Mouse (Mus musculus): ENCODE measurements around the gene Ccser1. TPM values are rescaled to one million over a fixed set of nuclear protein-coding genes. Genes with fewer than 3 reads are reported as not detected.
"Not testable (repeated sequence)": the region's sequence is repeated elsewhere in the genome, so short reads cannot be mapped to it uniquely, and the experiment has no call there.

Gene Ccser1
- polyA plus RNA-seq, 1 experiment from 2014 or later, result 6.6 TPM

DNA sequence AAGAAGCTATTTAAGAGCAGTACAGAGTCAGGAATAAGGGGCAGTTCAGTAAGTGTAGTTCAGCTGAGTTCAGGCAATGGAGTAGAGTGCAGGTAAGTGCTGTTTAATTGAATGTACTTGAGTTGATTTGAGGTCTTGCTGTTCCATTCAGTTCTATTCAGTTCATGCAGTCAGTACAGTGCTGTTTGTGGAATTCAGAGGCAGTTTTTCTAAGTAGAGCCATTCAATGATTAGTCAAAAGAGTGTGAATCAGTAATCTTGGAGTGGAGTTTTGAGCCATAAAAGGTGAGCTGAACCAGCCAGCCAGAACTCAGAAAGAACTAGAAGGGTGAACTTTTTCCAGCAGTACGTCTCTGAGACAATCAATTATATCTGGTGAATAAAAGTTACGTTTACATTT is 773.6 kb downstream of the Ccser1 start:
- Histone ChIP-seq H3K27ac (ENCODE audit: low read depth, low read length) (no peak overlapping the region), H3K36me3 (ENCODE audit: control insufficient read depth, insufficient read depth) (no peaks in the 10 kb centered on the region), H3K9me3 (ENCODE audit: control insufficient read depth) (no peaks in the 10 kb centered on the region), H3K4me3 (ENCODE audit: low read depth, low read length) (no peak overlapping the region), H3K27me3 (replicated peaks; ENCODE audit: control insufficient read depth, insufficient read depth, low read length) (no peaks in the 10 kb centered on the region), H3K9ac (ENCODE audit: low read depth, low read length) (no peak overlapping the region), H3K4me2 (replicated peaks; ENCODE audit: low read depth) (no peak overlapping the region), H3K4me1 (replicated peaks; ENCODE audit: control insufficient read depth, insufficient read depth, low read length) (no peaks in the 10 kb centered on the region)
- no peak for ATAC-seq
- TF ChIP-seq CTCF (IDR thresholded peaks at IDR 0.05; ENCODE audit: low read depth), result no peak
- WGBS, result 78% methylated on average over 2 of the region's 2 CpGs

DNA sequence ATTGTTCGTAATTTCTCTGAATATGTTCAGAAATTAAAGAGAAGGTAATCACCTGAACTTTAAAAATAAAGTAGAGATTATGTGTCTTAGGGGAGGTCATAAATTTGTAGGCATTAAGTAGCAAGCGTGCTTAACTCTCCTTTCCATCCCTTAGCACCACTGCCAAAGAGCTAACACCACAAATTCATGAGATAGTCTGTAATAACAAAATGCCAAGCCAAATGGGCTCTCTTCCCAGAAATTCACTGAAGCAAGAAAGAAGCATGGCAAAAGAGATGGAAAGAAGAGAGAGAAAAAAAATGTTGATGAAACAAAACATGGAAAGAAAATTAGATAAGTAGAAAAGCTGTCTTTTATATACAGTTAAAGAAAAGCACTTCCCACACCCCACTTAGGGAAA is 796.8 kb downstream of the Ccser1 start:
- H3K27me3 ChIP-seq (replicated peaks; ENCODE audit: control insufficient read depth, insufficient read depth, low read length), result no peaks in the 10 kb centered on the region
- TF ChIP-seq CTCF (IDR thresholded peaks at IDR 0.05; ENCODE audit: low read depth), result no peak
- no peak overlapping the region for H3K4me3 ChIP-seq (ENCODE audit: low read depth, low read length)
- no peaks in the 10 kb centered on the region for H3K9me3 ChIP-seq (ENCODE audit: control insufficient read depth)
- no peak overlapping the region for H3K4me2 ChIP-seq (replicated peaks; ENCODE audit: low read depth)
- no peak overlapping the region for H3K9ac ChIP-seq (ENCODE audit: low read depth, low read length)
- no peak overlapping the region for H3K27ac ChIP-seq (ENCODE audit: low read depth, low read length)
- no peaks in the 10 kb centered on the region for H3K4me1 ChIP-seq (replicated peaks; ENCODE audit: control insufficient read depth, insufficient read depth, low read length)
- 77% methylated on average over 2 of the region's 2 CpGs for WGBS
- no peak for ATAC-seq
- H3K36me3 ChIP-seq (ENCODE audit: control insufficient read depth, insufficient read depth), result no peaks in the 10 kb centered on the region

DNA sequence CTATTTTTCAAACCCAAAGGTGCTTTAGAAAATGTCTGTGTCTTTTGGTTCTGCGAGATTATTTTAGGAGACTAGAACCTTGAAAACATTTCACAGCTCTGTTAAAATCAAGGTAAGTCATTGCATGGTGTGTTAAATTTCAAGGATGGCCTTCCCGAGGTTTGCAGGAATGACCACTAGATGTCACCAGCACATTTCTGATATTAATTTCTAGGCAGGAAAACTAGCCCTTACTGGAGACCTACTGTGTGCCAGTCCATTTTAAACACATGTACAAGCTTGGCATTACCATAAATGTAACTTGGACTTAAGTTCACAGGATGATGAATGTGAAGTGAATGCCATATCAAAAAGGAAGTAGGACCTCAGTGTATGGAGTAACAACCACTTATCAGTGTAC is 798.3 kb downstream of the Ccser1 start:
- WGBS, result 19% methylated on average over 2 of the region's 2 CpGs

DNA sequence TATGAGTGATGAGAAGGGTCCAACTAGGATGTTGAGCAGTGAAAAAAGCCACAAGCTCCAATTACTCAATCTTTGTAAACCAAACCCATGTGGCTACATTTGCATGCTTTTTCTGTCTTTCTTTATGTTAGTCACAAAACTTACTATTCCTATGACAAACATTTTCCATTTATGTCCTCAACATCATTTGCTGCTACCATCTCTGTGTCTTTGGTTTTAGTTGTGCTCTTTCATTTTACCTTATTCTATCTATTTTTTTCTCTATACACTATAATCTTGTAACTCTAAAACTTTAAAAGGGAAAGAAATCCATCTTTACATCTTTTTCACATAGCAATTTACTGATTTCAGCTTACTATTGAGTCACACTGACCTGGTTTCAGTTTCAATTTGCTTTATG is 834.2 kb downstream of the Ccser1 start:
- no peak for TF ChIP-seq CTCF (IDR thresholded peaks at IDR 0.05; ENCODE audit: low read depth)
- H3K9me3 ChIP-seq (ENCODE audit: control insufficient read depth), result no peaks in the 10 kb centered on the region
- H3K4me1 ChIP-seq (replicated peaks; ENCODE audit: control insufficient read depth, insufficient read depth, low read length), result no peaks in the 10 kb centered on the region
- H3K4me3 ChIP-seq (ENCODE audit: low read depth, low read length), result no peak overlapping the region
- H3K4me2 ChIP-seq (replicated peaks; ENCODE audit: low read depth), result no peak overlapping the region
- ATAC-seq, result no peak
- H3K36me3 ChIP-seq (ENCODE audit: control insufficient read depth, insufficient read depth), result no peaks in the 10 kb centered on the region
- H3K9ac ChIP-seq (ENCODE audit: low read depth, low read length), result no peak overlapping the region
- no peak overlapping the region for H3K27ac ChIP-seq (ENCODE audit: low read depth, low read length)
- no peaks in the 10 kb centered on the region for H3K27me3 ChIP-seq (replicated peaks; ENCODE audit: control insufficient read depth, insufficient read depth, low read length)

More for the DNA sequence above, 798.3 kb downstream of the Ccser1 start:
- H3K27me3 ChIP-seq (replicated peaks; ENCODE audit: control insufficient read depth, insufficient read depth, low read length), result no peaks in the 10 kb centered on the region
- peak; percentile 69 for TF ChIP-seq CTCF (IDR thresholded peaks at IDR 0.05; ENCODE audit: low read depth)
- H3K27ac ChIP-seq (ENCODE audit: low read depth, low read length), result no peak overlapping the region
- no peak overlapping the region for H3K4me2 ChIP-seq (replicated peaks; ENCODE audit: low read depth)
- no peak overlapping the region for H3K4me3 ChIP-seq (ENCODE audit: low read depth, low read length)
- H3K36me3 ChIP-seq (ENCODE audit: control insufficient read depth, insufficient read depth), result no peaks in the 10 kb centered on the region
- no peaks in the 10 kb centered on the region for H3K4me1 ChIP-seq (replicated peaks; ENCODE audit: control insufficient read depth, insufficient read depth, low read length)
- no peak overlapping the region for H3K9ac ChIP-seq (ENCODE audit: low read depth, low read length)
- H3K9me3 ChIP-seq (ENCODE audit: control insufficient read depth), result no peaks in the 10 kb centered on the region
- no peak for ATAC-seq

DNA sequence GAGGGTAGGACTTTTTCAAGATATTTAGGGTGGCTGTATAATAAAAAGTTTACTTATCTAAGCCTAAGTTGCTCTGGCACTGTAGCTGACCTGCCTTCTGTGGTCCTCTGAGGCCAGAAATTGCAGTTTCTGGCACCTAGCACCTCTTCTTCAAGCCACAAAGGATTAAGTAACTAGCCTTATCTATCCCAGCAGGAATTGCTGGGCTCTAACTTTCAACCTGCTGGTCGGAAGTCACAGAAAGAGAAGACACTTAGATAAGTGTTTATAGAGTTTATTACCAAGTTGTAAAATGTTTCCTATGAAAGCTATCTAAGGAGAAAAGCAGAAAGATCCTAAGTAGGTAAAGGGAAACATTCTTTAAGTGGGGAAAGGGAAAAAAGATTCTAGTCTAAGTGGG is 864.3 kb downstream of the Ccser1 start:
- Histone ChIP-seq H3K9me3 (ENCODE audit: control insufficient read depth) (no peaks in the 10 kb centered on the region), H3K27me3 (replicated peaks; ENCODE audit: control insufficient read depth, insufficient read depth, low read length) (no peaks in the 10 kb centered on the region), H3K9ac (ENCODE audit: low read depth, low read length) (no peak overlapping the region), H3K36me3 (ENCODE audit: control insufficient read depth, insufficient read depth) (no peaks in the 10 kb centered on the region), H3K27ac (ENCODE audit: low read depth, low read length) (no peak overlapping the region), H3K4me1 (replicated peaks; ENCODE audit: control insufficient read depth, insufficient read depth, low read length) (no peaks in the 10 kb centered on the region), H3K4me2 (replicated peaks; ENCODE audit: low read depth) (no peak overlapping the region), H3K4me3 (ENCODE audit: low read depth, low read length) (no peak overlapping the region)
- 19% methylated on average over 1 of the region's 1 CpGs for WGBS
- no peak for ATAC-seq
- no peak for TF ChIP-seq CTCF (IDR thresholded peaks at IDR 0.05; ENCODE audit: low read depth)

DNA sequence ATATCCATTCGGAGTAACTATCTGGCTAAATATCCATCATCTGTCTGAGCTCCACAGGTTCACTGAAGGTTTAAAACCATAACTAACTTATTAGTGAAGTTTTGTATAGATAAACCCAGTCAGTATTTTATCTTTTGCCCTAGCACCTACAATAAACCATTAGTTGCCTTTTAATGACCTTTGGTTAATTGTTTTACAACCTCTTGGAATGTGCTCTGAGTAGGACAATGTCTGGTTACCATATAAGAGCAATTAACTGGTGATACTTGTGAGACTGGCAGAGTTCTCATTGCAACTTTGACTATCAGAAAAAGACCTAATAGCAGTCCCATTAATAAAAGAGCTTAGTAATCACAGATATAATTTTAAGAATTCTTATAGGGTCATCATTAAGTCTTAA is 864.9 kb downstream of the Ccser1 start:
- not testable (repeated sequence) for H3K9me3 ChIP-seq (ENCODE audit: control insufficient read depth); H3K27ac ChIP-seq (ENCODE audit: low read depth, low read length); H3K4me3 ChIP-seq (ENCODE audit: low read depth, low read length); H3K4me2 ChIP-seq (replicated peaks; ENCODE audit: low read depth); H3K36me3 ChIP-seq (ENCODE audit: control insufficient read depth, insufficient read depth); H3K9ac ChIP-seq (ENCODE audit: low read depth, low read length); ATAC-seq; H3K4me1 ChIP-seq (replicated peaks; ENCODE audit: control insufficient read depth, insufficient read depth, low read length); H3K27me3 ChIP-seq (replicated peaks; ENCODE audit: control insufficient read depth, insufficient read depth, low read length)
- WGBS, result 16% methylated on average over 1 of the region's 1 CpGs

DNA sequence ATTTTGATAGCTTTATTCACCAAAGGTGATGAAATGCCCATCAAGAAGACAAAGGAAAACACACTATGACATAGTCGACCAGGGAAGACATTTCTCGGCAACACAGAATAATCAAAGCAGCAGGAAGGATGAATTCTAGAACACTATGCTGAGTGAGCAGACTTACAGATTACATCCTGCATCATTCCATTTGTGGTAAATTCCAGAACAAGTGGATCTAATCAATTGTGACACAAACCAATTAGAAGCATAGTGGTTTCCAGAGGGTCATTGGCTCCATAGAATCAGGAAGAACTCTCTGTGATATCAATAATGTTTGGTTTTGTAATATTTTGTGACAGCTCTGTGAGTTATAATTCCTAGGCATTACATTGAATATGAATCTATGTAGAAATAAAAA is 875.2 kb downstream of the Ccser1 start:
- Histone ChIP-seq H3K4me1 (replicated peaks; ENCODE audit: control insufficient read depth, insufficient read depth, low read length) (no peaks in the 10 kb centered on the region), H3K27ac (ENCODE audit: low read depth, low read length) (no peak overlapping the region), H3K9ac (ENCODE audit: low read depth, low read length) (no peak overlapping the region), H3K9me3 (ENCODE audit: control insufficient read depth) (no peaks in the 10 kb centered on the region), H3K36me3 (ENCODE audit: control insufficient read depth, insufficient read depth) (no peaks in the 10 kb centered on the region), H3K4me2 (replicated peaks; ENCODE audit: low read depth) (no peak overlapping the region), H3K27me3 (replicated peaks; ENCODE audit: control insufficient read depth, insufficient read depth, low read length) (no peaks in the 10 kb centered on the region), H3K4me3 (ENCODE audit: low read depth, low read length) (no peak overlapping the region)
- WGBS, result 79% methylated on average over 2 of the region's 2 CpGs
- ATAC-seq, result no peak
- TF ChIP-seq CTCF (IDR thresholded peaks at IDR 0.05; ENCODE audit: low read depth), result no peak

Measured in intestine, postnatal 0 days (tissue).